Mouse (Mus musculus): ENCODE results near the gene Stambp. TPM values are rescaled to one million over a fixed set of nuclear protein-coding genes. Genes with fewer than 3 reads are reported as not detected.
A peak's percentile ranks its signal among the peaks of the same experiment; 100 is the strongest.

Gene Stambp
- total and polyA plus RNA-seq, 3 experiments, result 4.1 to 11.4 (median 4.6) TPM

GRCm38 (mm10) chr6:83506258-83507167, 66.0 kb downstream of the Stambp start, which contains the start of gene Dguok:
Gene Dguok (minus strand): TSS chr6:83506969.
- Histone ChIP-seq H3K9ac (ENCODE audit: insufficient read depth, low read depth) (peak within 1 kb of the TSS; percentile 74), H3K9me3 (replicated peaks; ENCODE audit: low read length) (no peaks in the 10 kb centered on the region), H3K4me3 (replicated peaks in 1 of 3; ENCODE audit: low read depth in 2 of 3, low read length in 2 of 3, poor library complexity in 1 of 3) (peak within 1 kb of the TSS; percentile 62 to 84 (median 73)), H3K79me2 (replicated peaks; ENCODE audit: control insufficient read depth, extremely low read depth, insufficient read depth, poor library complexity, severe bottlenecking) (no peaks in the 10 kb centered on the region; the same call in 1 of the 2 replicates), H3K27me3 (replicated peaks) (no peaks in the 10 kb centered on the region), H3K27ac (ENCODE audit: insufficient read depth, low read depth) (peak within 1 kb of the TSS; percentile 96), H3K4me2 (ENCODE audit: insufficient read depth, low read depth, poor library complexity, severe bottlenecking) (peak within 1 kb of the TSS; percentile 84), H3K36me3 (replicated peaks in 1 of 2; ENCODE audit: control insufficient read depth in 1 of 2, insufficient read depth in 1 of 2, low read length in 1 of 2) (peaks cover 0 to 14% of the 10 kb centered on the region in 2 experiments), H3K4me1 (ENCODE audit: control insufficient read depth in 1 of 2, insufficient read depth in 2 of 2) (peaks cover 17 to 48% of the 10 kb centered on the region in 2 experiments)
- peak; percentile 99 for DNase-seq (ENCODE audit: extremely low read depth)
- in situ Hi-C loops (cut with MboI; ENCODE audit: low pct_ligation_motif_present, low pct_unique_long_range_greater_than_20kb, low sequenced_read_pairs), result loop anchor here (5.0 kb wide), 1 partner anchor 154 kb away; no protein-coding TSS in a partner anchor
- dilution Hi-C loops (cut with MboI; ENCODE audit: extremely low pct_ligation_motif_present, extremely low pct_unique_long_range_greater_than_20kb, low sequenced_read_pairs), result no loop called here
- TF ChIP-seq KAT2A (IDR thresholded peaks at IDR 0.05; ENCODE audit: insufficient replicate concordance, low read length) (peak; percentile 84; the same call in 1 of the 2 replicates), TCF12 (IDR thresholded peaks at IDR 0.05; ENCODE audit: low read depth, low read length) (peak; percentile 83), RAD21 (IDR thresholded peaks at IDR 0.05; ENCODE audit: low read depth, low read length) (no peak), IRF4 (IDR thresholded peaks at IDR 0.05; ENCODE audit: low read depth, low read length) (no peak; the same call in 1 of the 2 replicates), ZMIZ1 (IDR thresholded peaks at IDR 0.05; ENCODE audit: low read depth, low read length) (peak; percentile 90), BHLHE40 (IDR thresholded peaks at IDR 0.05; ENCODE audit: low read depth, low read length) (peak; percentile 23; the same call in 1 of the 2 replicates), RCOR1 (conservative IDR thresholded peaks at IDR 0.05; ENCODE audit: low read depth, low read length) (peak; percentile 89), ZKSCAN1 (IDR thresholded peaks at IDR 0.05; ENCODE audit: borderline replicate concordance, low read depth, low read length) (no peak), NELFE (IDR thresholded peaks at IDR 0.05; ENCODE audit: low read depth, low read length) (peak; percentile 83), USF1 (IDR thresholded peaks at IDR 0.05; ENCODE audit: low read depth, low read length) (peak; percentile 25; the same call in 1 of the 2 replicates), USF2 (conservative IDR thresholded peaks at IDR 0.05; ENCODE audit: low read depth, low read length) (no peak), SMC3 (IDR thresholded peaks at IDR 0.05; ENCODE audit: low read depth, low read length) (no peak), HCFC1 (IDR thresholded peaks at IDR 0.05; ENCODE audit: low read depth, low read length) (peak; percentile 94), NRF1 (IDR thresholded peaks at IDR 0.05; ENCODE audit: low read depth, low read length) (peak; percentile 68), SIN3A (IDR thresholded peaks at IDR 0.05; ENCODE audit: low read length) (peak; percentile 88), MAFK (IDR thresholded peaks at IDR 0.05; ENCODE audit: insufficient replicate concordance, low read length) (0 out of 2 replicates have a peak, but pooled peaks have one; percentile 25), CHD1 (IDR thresholded peaks at IDR 0.05; ENCODE audit: low read depth, low read length) (peak; percentile 90; the same call in 1 of the 2 replicates), MYC (IDR thresholded peaks at IDR 0.05; ENCODE audit: low read depth, low read length) (peak; percentile 91), ELF1 (IDR thresholded peaks at IDR 0.05; ENCODE audit: low read depth, low read length) (peak; percentile 99), JUND (conservative IDR thresholded peaks at IDR 0.05; ENCODE audit: low read depth, low read length) (no peak), ZC3H11A (IDR thresholded peaks at IDR 0.05; ENCODE audit: low read depth, low read length) (no peak), CTCF (conservative IDR thresholded peaks at IDR 0.05 in 1 of 2, IDR thresholded peaks at IDR 0.05 in 1 of 2; ENCODE audit: low read depth in 2 of 2, low read length in 2 of 2) (no peak), EP300 (IDR thresholded peaks at IDR 0.05; ENCODE audit: low read length) (no peak), E2F4 (IDR thresholded peaks at IDR 0.05; ENCODE audit: insufficient replicate concordance, low read depth, low read length) (no peak), MEF2A (IDR thresholded peaks at IDR 0.05; ENCODE audit: borderline replicate concordance, low read depth, low read length) (peak; percentile 90), ETS1 (conservative IDR thresholded peaks at IDR 0.05; ENCODE audit: low read depth, low read length) (peak; percentile 67), MAZ (IDR thresholded peaks at IDR 0.05; ENCODE audit: low read depth, low read length) (peak; percentile 80), UBTF (IDR thresholded peaks at IDR 0.05; ENCODE audit: low read depth, low read length) (peak; percentile 78; the same call in 1 of the 2 replicates), JUN (IDR thresholded peaks at IDR 0.05; ENCODE audit: insufficient read depth, low read depth, low read length) (no peak), MAX (IDR thresholded peaks at IDR 0.05; ENCODE audit: low read length) (peak; percentile 91), CHD2 (IDR thresholded peaks at IDR 0.05; ENCODE audit: low read length) (peak; percentile 99), PAX5 (IDR thresholded peaks at IDR 0.05; ENCODE audit: low read length) (no peak), TBP (conservative IDR thresholded peaks at IDR 0.05; ENCODE audit: low read depth, low read length) (peak; percentile 80), MXI1 (IDR thresholded peaks at IDR 0.05; ENCODE audit: low read depth, low read length) (peak; percentile 96), POLR2A (IDR thresholded peaks at IDR 0.05; ENCODE audit: low read depth, low read length) (peak; percentile 94), GABPA (IDR thresholded peaks at IDR 0.05; ENCODE audit: insufficient replicate concordance, low read depth, low read length) (peak; percentile 86), ZNF384 (IDR thresholded peaks at IDR 0.05; ENCODE audit: low read depth, low read length) (peak; percentile 80)

Measured in CH12.LX (cell line).